Mouse (Mus musculus) adrenal gland, adult 10 weeks (tissue): ENCODE measurements around the gene Vmn2r22. TPM values are rescaled to one million over a fixed set of nuclear protein-coding genes. Genes with fewer than 3 reads are reported as not detected.

Experiments
- polyA plus RNA-seq: library from polyadenylated mRNA; stranded (reverse); fragments of 350-450 nt; fragmentation: Illumina TruSeq; extraction: RNeasy Lipid Tissue Mini Kit (QIAGEN cat#74804); gene quantifications from one replicate; pipeline ENCODE4 v1.2.3, GENCODE M21; 2014; ENCODE audit warnings: low read depth, low replicate concordance

Gene Vmn2r22
- polyA plus RNA-seq: not detected

GRCm38 (mm10) chr6:123650625-123651024, at the start of gene Vmn2r22:
Gene Vmn2r22, minus strand, starts transcription at chr6:123650725.

Other genes starting within 250 kb of the Vmn2r22 start
- gene Vmn2r20, start 232.6 kb downstream of the Vmn2r22 start, polyA plus RNA-seq: not detected
- gene Vmn2r21, start 117.3 kb downstream of the Vmn2r22 start, polyA plus RNA-seq: not detected
- not detected for gene Vmn2r23, start 51.9 kb upstream of the Vmn2r22 start, polyA plus RNA-seq
- not detected for gene Vmn2r24, start 128.2 kb upstream of the Vmn2r22 start, polyA plus RNA-seq
- not detected for gene Vmn2r25, start 202.7 kb upstream of the Vmn2r22 start, polyA plus RNA-seq